12 mouse cellular contexts compared by ENCODE assay signal in genomic region chr3:8440701-8441365, GRCm38 (mm10).
DNase-seq lines count a peak whose midpoint lies in the region.
"Had no signal": no experiment of that assay in that cellular context is flagged by ENCODE, and none has a peak within 500 bp of the region (broad histone marks: within the 10 kb centered on the region; RNA-seq: fewer than 3 reads in every experiment).

No protein-coding gene starts in this region.

- DNase-seq in layer of hippocampus, adult 18-20 months (ENCODE audit: low spot score in 2 of 2) = peak; percentile 2 to 4
- no peak for DNase-seq in layer of hippocampus, adult 9-11 months
- peak; percentile 15 for DNase-seq in right cerebral cortex, postnatal 4 days
- no peak for DNase-seq in right cerebral cortex, postnatal 36 days (ENCODE audit: low spot score in 2 of 2)
- DNase-seq in adrenal gland, postnatal 14 days = peak; percentile 57
- peak; percentile 5 for DNase-seq in telencephalon, adult 2 months (ENCODE audit: low read depth, low spot score)
- DNase-seq in embryo, embryonic 9.5 days (ENCODE audit: extremely low spot score) = no peak
- DNase-seq: cerebellum, adult 8-10 months; gastrocnemius, adult 2 months; kidney, postnatal 36 days; liver, postnatal 0 days; thymus, postnatal 4 days had no signal

Comparison
In these comparisons a context has a peak if more than half of its experiments do, and no peak if none do; other contexts are left out.
1. DNase-seq: peak in layer of hippocampus, adult 18-20 months (2 of 2), right cerebral cortex, postnatal 4 days (single experiment), adrenal gland, postnatal 14 days (single experiment) and telencephalon, adult 2 months (single experiment); none in layer of hippocampus, adult 9-11 months (single experiment), right cerebral cortex, postnatal 36 days (0 of 2) and embryo, embryonic 9.5 days (single experiment).